Mouse (Mus musculus) natural killer cell, adult 2 months (primary cell): Measurements from ENCODE around the gene Tnmd.
A peak's percentile ranks its signal among the peaks of the same experiment; 100 is the strongest.

ENCODE experiments used
- DNase-seq, 2 experiments: peaks; one replicate each; pipeline ENCODE4 v3.0.0; 2022; ENCODE audit warnings: low spot score in 2 of 2

The Tnmd gene

GRCm38 (mm10) chrX:133850680-133851079 is at the start of gene Tnmd:
Gene Tnmd (plus strand): TSS chrX:133850980.
- no peak for DNase-seq

- DNase-seq = no peak
Observed at GRCm38 (mm10) chrX:133853637-133854036, 2.9 kb downstream of the Tnmd start.

- no peak for DNase-seq
Observed at GRCm38 (mm10) chrX:133869743-133870142, 19.0 kb downstream of the Tnmd start.

- no peak for DNase-seq
Observed at GRCm38 (mm10) chrX:133887308-133887707, 36.5 kb downstream of the Tnmd start.

- DNase-seq = no peak
Observed at GRCm38 (mm10) chrX:133888111-133888510, 37.3 kb downstream of the Tnmd start.

- DNase-seq = peak; percentile 60 to 68
Observed at GRCm38 (mm10) chrX:133898014-133898542, 47.3 kb downstream of the Tnmd start, which contains the start of gene Tspan6. Gene Tspan6 (minus strand): TSS chrX:133898429.

- no peak for DNase-seq
Observed at GRCm38 (mm10) chrX:133908261-133908660, 57.5 kb downstream of the Tnmd start, which contains the start of gene Srpx2. Gene Srpx2 (plus strand): TSS chrX:133908426.

GRCm38 (mm10) chrX:133911397-133912103 is 60.8 kb downstream of the Tnmd start:
- no peak for DNase-seq

GRCm38 (mm10) chrX:133913006-133913405 is 62.2 kb downstream of the Tnmd start:
- DNase-seq = no peak

- DNase-seq = no peak
Observed at GRCm38 (mm10) chrX:133914219-133914618, 63.4 kb downstream of the Tnmd start.
